Mouse (Mus musculus) bone marrow macrophage, adult 2 months (primary cell): ENCODE measurements around the gene Prlhr.

ENCODE experiments used
- CTCF ChIP-seq: IDR thresholded peaks from 2 replicates; pipeline ENCODE4 v1.5.1; 2012; ENCODE audit warnings: low read depth, mild to moderate bottlenecking, low read length, moderate library complexity
- POLR2A ChIP-seq: IDR thresholded peaks from 2 replicates; pipeline ENCODE4 v1.6.1; 2012; ENCODE audit warnings: mild to moderate bottlenecking, low read depth, low read length, borderline replicate concordance

DNA sequence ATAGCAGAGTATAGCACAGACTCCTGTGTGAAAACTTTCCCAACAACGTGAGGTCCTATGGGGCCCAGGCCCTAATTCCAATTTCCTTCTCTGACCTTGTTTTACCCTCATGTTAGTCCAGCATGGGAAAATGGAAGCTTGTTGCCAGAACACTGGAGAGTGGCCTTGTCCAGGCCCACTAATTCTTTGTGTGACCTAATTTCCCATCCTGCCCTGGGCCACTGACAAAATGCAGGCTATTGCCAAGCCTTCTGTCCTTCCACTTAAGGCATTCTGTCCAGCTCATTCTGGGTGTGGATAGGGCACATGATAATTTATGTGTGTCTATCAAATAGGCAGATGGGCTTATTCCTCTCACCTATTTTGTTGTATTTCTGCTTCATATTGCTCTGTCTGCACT, 21.5 kb upstream of the Prlhr start:
- TF ChIP-seq POLR2A (no peak), CTCF (no peak)
